Mouse (Mus musculus): ENCODE data around the gene B4galt2. TPM values are rescaled to one million over a fixed set of nuclear protein-coding genes. Genes with fewer than 3 reads are reported as not detected.

Gene B4galt2
- polyA plus RNA-seq, 1 experiment from 2014 or later, result 27.2 TPM

- DNase-seq (ENCODE audit: low spot score), result peak; percentile 60
- no peaks in the 10 kb centered on the region for H3K9me3 ChIP-seq
- H3K27ac ChIP-seq (replicated peaks), result no peak overlapping the region
- WGBS, result 69% methylated on average over 3 of the region's 3 CpGs
- H3K36me3 ChIP-seq (replicated peaks), result peaks cover 15% of the 10 kb centered on the region
- H3K4me3 ChIP-seq, result no peak overlapping the region
- H3K27me3 ChIP-seq (replicated peaks; ENCODE audit: low read depth, poor library complexity, severe bottlenecking), result no peaks in the 10 kb centered on the region
- H3K4me1 ChIP-seq, result peaks cover 26% of the 10 kb centered on the region
Observed at GRCm38 (mm10) chr4:117858794-117859193, 24.5 kb downstream of the B4galt2 start.

GRCm38 (mm10) chr4:117855146-117855545 lies 28.1 kb downstream of the B4galt2 start:
- H3K4me3 ChIP-seq, result no peak overlapping the region
- H3K9me3 ChIP-seq, result no peaks in the 10 kb centered on the region
- peak overlapping the region; percentile 2; the same call in 1 of the 2 replicates for H3K27ac ChIP-seq (replicated peaks)

GRCm38 (mm10) chr4:117852152-117852868 lies 31.0 kb downstream of the B4galt2 start:
- no peak overlapping the region for H3K27ac ChIP-seq (replicated peaks)
- H3K9me3 ChIP-seq, result no peaks in the 10 kb centered on the region
- H3K4me1 ChIP-seq, result peaks cover 32% of the 10 kb centered on the region
- peaks cover 9% of the 10 kb centered on the region for H3K36me3 ChIP-seq (replicated peaks)
- H3K4me3 ChIP-seq, result no peak overlapping the region
- 91% methylated on average over 10 of the region's 10 CpGs for WGBS
- no peaks in the 10 kb centered on the region; the same call in 1 of the 2 replicates for H3K27me3 ChIP-seq (replicated peaks; ENCODE audit: low read depth, poor library complexity, severe bottlenecking)
- DNase-seq (ENCODE audit: low spot score), result no peak

More at GRCm38 (mm10) chr4:117855146-117855545, 28.1 kb downstream of the B4galt2 start:
- 56% methylated on average over 9 of the region's 9 CpGs for WGBS
- no peaks in the 10 kb centered on the region; the same call in 1 of the 2 replicates for H3K27me3 ChIP-seq (replicated peaks; ENCODE audit: low read depth, poor library complexity, severe bottlenecking)
- no peak for DNase-seq (ENCODE audit: low spot score)
- H3K4me1 ChIP-seq, result peaks cover 17% of the 10 kb centered on the region
- peaks cover 12% of the 10 kb centered on the region for H3K36me3 ChIP-seq (replicated peaks)

GRCm38 (mm10) chr4:117850871-117851270 lies 32.4 kb downstream of the B4galt2 start:
- Histone ChIP-seq H3K4me3 (no peak overlapping the region), H3K27ac (replicated peaks) (no peak overlapping the region), H3K27me3 (replicated peaks; ENCODE audit: low read depth, poor library complexity, severe bottlenecking) (no peaks in the 10 kb centered on the region; the same call in 1 of the 2 replicates), H3K4me1 (peaks cover 37% of the 10 kb centered on the region), H3K36me3 (replicated peaks) (peaks cover 4% of the 10 kb centered on the region; the same call in 1 of the 2 replicates), H3K9me3 (no peaks in the 10 kb centered on the region)
- DNase-seq (ENCODE audit: low spot score), result no peak
- 73% methylated on average over 7 of the region's 7 CpGs for WGBS

- DNase-seq (ENCODE audit: low spot score), result no peak
- Histone ChIP-seq H3K4me3 (no peak overlapping the region), H3K4me1 (peaks cover 30% of the 10 kb centered on the region), H3K27ac (replicated peaks) (no peak overlapping the region), H3K27me3 (replicated peaks; ENCODE audit: low read depth, poor library complexity, severe bottlenecking) (no peaks in the 10 kb centered on the region; the same call in 1 of the 2 replicates), H3K36me3 (replicated peaks) (peaks cover 11% of the 10 kb centered on the region; the same call in 1 of the 2 replicates), H3K9me3 (no peaks in the 10 kb centered on the region)
- 84% methylated on average over 7 of the region's 7 CpGs for WGBS
Observed at GRCm38 (mm10) chr4:117850176-117850575, 33.1 kb downstream of the B4galt2 start.

- H3K4me1 ChIP-seq, result peaks cover 28% of the 10 kb centered on the region
- no peak overlapping the region; the same call in 1 of the 2 replicates for H3K27ac ChIP-seq (replicated peaks)
Observed at GRCm38 (mm10) chr4:117849506-117849905, 33.8 kb downstream of the B4galt2 start.

GRCm38 (mm10) chr4:117849063-117849462 lies 34.2 kb downstream of the B4galt2 start:
- no peak overlapping the region for H3K4me3 ChIP-seq
- no peak overlapping the region; the same call in 1 of the 2 replicates for H3K27ac ChIP-seq (replicated peaks)
- no peaks in the 10 kb centered on the region for H3K9me3 ChIP-seq
- no peaks in the 10 kb centered on the region; the same call in 1 of the 2 replicates for H3K27me3 ChIP-seq (replicated peaks; ENCODE audit: low read depth, poor library complexity, severe bottlenecking)
- peaks cover 11% of the 10 kb centered on the region; the same call in 1 of the 2 replicates for H3K36me3 ChIP-seq (replicated peaks)
- no peak for DNase-seq (ENCODE audit: low spot score)
- peaks cover 28% of the 10 kb centered on the region for H3K4me1 ChIP-seq
- WGBS, result 62% methylated on average over 17 of the region's 17 CpGs

More at GRCm38 (mm10) chr4:117849506-117849905, 33.8 kb downstream of the B4galt2 start:
- no peak overlapping the region for H3K4me3 ChIP-seq
- peaks cover 11% of the 10 kb centered on the region; the same call in 1 of the 2 replicates for H3K36me3 ChIP-seq (replicated peaks)
- no peaks in the 10 kb centered on the region for H3K9me3 ChIP-seq
- H3K27me3 ChIP-seq (replicated peaks; ENCODE audit: low read depth, poor library complexity, severe bottlenecking), result no peaks in the 10 kb centered on the region; the same call in 1 of the 2 replicates
- no peak for DNase-seq (ENCODE audit: low spot score)
- whole genome bisulfite sequencing, result 28% methylated on average over 5 of the region's 5 CpGs

- WGBS, result 37% methylated on average over 2 of the region's 2 CpGs
- H3K27me3 ChIP-seq (replicated peaks; ENCODE audit: low read depth, poor library complexity, severe bottlenecking), result no peaks in the 10 kb centered on the region; the same call in 1 of the 2 replicates
- no peak overlapping the region for H3K4me3 ChIP-seq
- DNase-seq (ENCODE audit: low spot score), result no peak
- peak overlapping the region; percentile 26; the same call in 1 of the 2 replicates for H3K27ac ChIP-seq (replicated peaks)
- peaks cover 28% of the 10 kb centered on the region for H3K4me1 ChIP-seq
- peaks cover 11% of the 10 kb centered on the region; the same call in 1 of the 2 replicates for H3K36me3 ChIP-seq (replicated peaks)
- no peaks in the 10 kb centered on the region for H3K9me3 ChIP-seq
Observed at GRCm38 (mm10) chr4:117847011-117847410, 36.3 kb downstream of the B4galt2 start.

GRCm38 (mm10) chr4:117846261-117846660 lies 37.0 kb downstream of the B4galt2 start:
- no peak for DNase-seq (ENCODE audit: low spot score)
- Histone ChIP-seq H3K36me3 (replicated peaks) (peaks cover 11% of the 10 kb centered on the region; the same call in 1 of the 2 replicates), H3K4me1 (peaks cover 28% of the 10 kb centered on the region), H3K27ac (replicated peaks) (no peak overlapping the region), H3K9me3 (no peaks in the 10 kb centered on the region), H3K4me3 (no peak overlapping the region), H3K27me3 (replicated peaks; ENCODE audit: low read depth, poor library complexity, severe bottlenecking) (no peaks in the 10 kb centered on the region; the same call in 1 of the 2 replicates)
- WGBS, result 93% methylated on average over 4 of the region's 4 CpGs

GRCm38 (mm10) chr4:117845316-117845715 lies 38.0 kb downstream of the B4galt2 start:
- H3K27ac ChIP-seq (replicated peaks), result no peak overlapping the region
- H3K4me1 ChIP-seq, result peaks cover 22% of the 10 kb centered on the region
- peaks cover 11% of the 10 kb centered on the region; the same call in 1 of the 2 replicates for H3K36me3 ChIP-seq (replicated peaks)
- H3K4me3 ChIP-seq, result no peak overlapping the region
- no peaks in the 10 kb centered on the region; the same call in 1 of the 2 replicates for H3K27me3 ChIP-seq (replicated peaks; ENCODE audit: low read depth, poor library complexity, severe bottlenecking)
- DNase-seq (ENCODE audit: low spot score), result no peak
- 83% methylated on average over 11 of the region's 11 CpGs for WGBS
- no peaks in the 10 kb centered on the region for H3K9me3 ChIP-seq

GRCm38 (mm10) chr4:117844467-117844866 lies 38.8 kb downstream of the B4galt2 start:
- Histone ChIP-seq H3K27me3 (replicated peaks; ENCODE audit: low read depth, poor library complexity, severe bottlenecking) (no peaks in the 10 kb centered on the region), H3K4me1 (peaks cover 14% of the 10 kb centered on the region), H3K36me3 (replicated peaks) (peaks cover 11% of the 10 kb centered on the region; the same call in 1 of the 2 replicates), H3K27ac (replicated peaks) (no peak overlapping the region), H3K9me3 (no peaks in the 10 kb centered on the region), H3K4me3 (no peak overlapping the region)
- DNase-seq (ENCODE audit: low spot score), result no peak
- WGBS, result 87% methylated on average over 5 of the region's 5 CpGs

- Histone ChIP-seq H3K27ac (replicated peaks) (no peak overlapping the region), H3K4me3 (no peak overlapping the region), H3K4me1 (peaks cover 7% of the 10 kb centered on the region), H3K27me3 (replicated peaks; ENCODE audit: low read depth, poor library complexity, severe bottlenecking) (no peaks in the 10 kb centered on the region), H3K9me3 (no peaks in the 10 kb centered on the region), H3K36me3 (replicated peaks) (peaks cover 11% of the 10 kb centered on the region; the same call in 1 of the 2 replicates)
- DNase-seq (ENCODE audit: low spot score), result no peak
- WGBS, result 92% methylated on average over 5 of the region's 5 CpGs
Observed at GRCm38 (mm10) chr4:117843101-117843500, 40.2 kb downstream of the B4galt2 start.

Measured in embryonic facial prominence, embryonic 10.5 days (tissue).